Mouse (Mus musculus) forebrain, embryonic 11.5 days (tissue): ENCODE measurements around the gene Phf10. TPM values are rescaled to one million over a fixed set of nuclear protein-coding genes. Genes with fewer than 3 reads are reported as not detected.
"Not testable (repeated sequence)": the region's sequence is repeated elsewhere in the genome, so short reads cannot be mapped to it uniquely, and the experiment has no call there.

Experiments
- ATAC-seq: fragments of 200-750 bp; cut with Nextera tagmentation; replicated peaks from 2 replicates; pipeline ENCODE4 v1.8.0; 2017; ENCODE audit warnings: moderate TSS enrichment; ENCODE audit not compliant: low FRiP score
- DNase-seq: peaks from one replicate; pipeline ENCODE4 v3.0.0-alpha.2; 2017; ENCODE audit warnings: low spot score
- H3K27ac ChIP-seq: fragments of 300-500 bp; sonication (generic); 2 replicates; pipeline ENCODE4 v1.5.1; 2014; ENCODE audit warnings: low read depth, low read length
- H3K27me3 ChIP-seq: fragments of 300-500 bp; sonication (generic); 2 replicates; pipeline ENCODE4 v1.6.1; 2014; ENCODE audit warnings: mild to moderate bottlenecking, low read length, mixed read lengths; ENCODE audit not compliant: control insufficient read depth, insufficient read depth
- H3K36me3 ChIP-seq: fragments of 300-500 bp; sonication (generic); 2 replicates; pipeline ENCODE4 v1.6.1; 2014; ENCODE audit warnings: mild to moderate bottlenecking, low read length, moderate library complexity, mixed read lengths; ENCODE audit not compliant: control insufficient read depth, insufficient read depth
- H3K4me1 ChIP-seq: fragments of 300-500 bp; sonication (generic); replicated peaks from 2 replicates; pipeline ENCODE4 v1.6.1; 2014; ENCODE audit warnings: low read length, mixed read lengths; ENCODE audit not compliant: control insufficient read depth, insufficient read depth
- H3K4me2 ChIP-seq: fragments of 300-500 bp; sonication (generic); 2 replicates; pipeline ENCODE4 v1.6.1; 2014; ENCODE audit warnings: low read depth, mild to moderate bottlenecking, low read length, moderate library complexity, mixed read lengths; ENCODE audit not compliant: severe bottlenecking
- H3K4me3 ChIP-seq: fragments of 300-500 bp; sonication (generic); 2 replicates; pipeline ENCODE4 v1.5.1; 2014; ENCODE audit warnings: low read depth, low read length
- H3K9ac ChIP-seq: fragments of 300-500 bp; sonication (generic); 2 replicates; pipeline ENCODE4 v1.6.1; 2014; ENCODE audit warnings: low read length
- H3K9me3 ChIP-seq: fragments of 300-500 bp; sonication (generic); 2 replicates; pipeline ENCODE4 v1.6.1; 2016; ENCODE audit warnings: low read length, mixed read lengths; ENCODE audit not compliant: control insufficient read depth
- WGBS: fragments of 180-500 bp; shearing (Covaris S2); extraction: QIAGEN DNeasy Blood & Tissue Kit; methylation state at CpG from one replicate; pipeline ENCODE4 v1.1.7; 2014; 5-methylcytosine and 5-hydroxymethylcytosine counted together
- polyA plus RNA-seq: library from polyadenylated mRNA; unstranded; fragments of >200 nt; fragmentation: Nextera tagmentation; extraction: Ambion mirVana; gene quantifications from 2 replicates; pipeline ENCODE4 v1.2.1, GENCODE M21; 2014

The Phf10 gene
- polyA plus RNA-seq, 1 experiment from 2014 or later: 33.2 TPM

GRCm38 (mm10) chr17:14949161-14949827 lies 11.8 kb downstream of the Phf10 start:
- H3K36me3 ChIP-seq: peaks cover 5% of the 10 kb centered on the region; the same call in 1 of the 2 replicates

DNA sequence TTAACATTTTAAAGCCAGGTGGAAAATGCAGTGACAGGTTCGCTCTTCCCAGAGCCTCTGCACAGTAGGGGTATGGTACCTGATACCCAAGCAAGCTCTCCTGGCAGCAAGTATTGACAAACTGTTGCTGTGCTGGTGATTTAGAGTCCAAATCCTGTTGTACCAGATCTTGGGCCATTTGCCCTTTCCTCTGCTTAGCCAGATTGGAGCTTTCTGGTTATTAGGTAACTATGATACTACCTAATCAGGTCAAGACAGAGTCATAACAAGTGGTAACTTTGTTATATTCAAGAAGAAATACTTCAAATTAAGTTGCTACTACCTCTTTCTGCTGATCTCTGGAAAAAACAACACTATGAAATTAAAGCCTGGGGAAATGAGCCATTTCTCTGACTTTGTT lies 16.5 kb downstream of the Phf10 start:
- ATAC-seq: no peak
- Histone ChIP-seq H3K4me3 (no peak overlapping the region), H3K36me3 (peaks cover 2% of the 10 kb centered on the region; the same call in 1 of the 2 replicates)

More at GRCm38 (mm10) chr17:14949161-14949827, 11.8 kb downstream of the Phf10 start:
- Histone ChIP-seq H3K27ac (no peak overlapping the region), H3K4me1 (no peaks in the 10 kb centered on the region), H3K9ac (no peak overlapping the region), H3K4me2 (no peak overlapping the region), H3K27me3 (no peaks in the 10 kb centered on the region), H3K4me3 (no peak overlapping the region), H3K9me3 (no peaks in the 10 kb centered on the region)
- DNase-seq (no peak), ATAC-seq (no peak)
- 88% methylated on average over 7 of the region's 7 CpGs for WGBS

GRCm38 (mm10) chr17:14943729-14944059 lies 17.4 kb downstream of the Phf10 start:
- Histone ChIP-seq H3K4me2 (peak overlapping the region; percentile 96), H3K9ac (peak overlapping the region; percentile 70), H3K4me1 (peaks cover 7% of the 10 kb centered on the region; the same call in 1 of the 2 replicates), H3K27me3 (no peaks in the 10 kb centered on the region), H3K4me3 (peak overlapping the region; percentile 66), H3K36me3 (peaks cover 2% of the 10 kb centered on the region; the same call in 1 of the 2 replicates), H3K9me3 (no peaks in the 10 kb centered on the region), H3K27ac (no peak overlapping the region)
- DNase-seq: peak; percentile 57
- 24% methylated on average over 16 of the region's 16 CpGs for WGBS
- no peak for ATAC-seq

More for the DNA sequence above, 16.5 kb downstream of the Phf10 start:
- 92% methylated on average over 1 of the region's 1 CpGs for WGBS
- no peaks in the 10 kb centered on the region for H3K27me3 ChIP-seq
- H3K27ac ChIP-seq: no peak overlapping the region
- no peaks in the 10 kb centered on the region for H3K9me3 ChIP-seq
- no peak overlapping the region for H3K4me2 ChIP-seq
- DNase-seq: no peak
- no peak overlapping the region for H3K9ac ChIP-seq
- peaks cover 7% of the 10 kb centered on the region; the same call in 1 of the 2 replicates for H3K4me1 ChIP-seq

DNA sequence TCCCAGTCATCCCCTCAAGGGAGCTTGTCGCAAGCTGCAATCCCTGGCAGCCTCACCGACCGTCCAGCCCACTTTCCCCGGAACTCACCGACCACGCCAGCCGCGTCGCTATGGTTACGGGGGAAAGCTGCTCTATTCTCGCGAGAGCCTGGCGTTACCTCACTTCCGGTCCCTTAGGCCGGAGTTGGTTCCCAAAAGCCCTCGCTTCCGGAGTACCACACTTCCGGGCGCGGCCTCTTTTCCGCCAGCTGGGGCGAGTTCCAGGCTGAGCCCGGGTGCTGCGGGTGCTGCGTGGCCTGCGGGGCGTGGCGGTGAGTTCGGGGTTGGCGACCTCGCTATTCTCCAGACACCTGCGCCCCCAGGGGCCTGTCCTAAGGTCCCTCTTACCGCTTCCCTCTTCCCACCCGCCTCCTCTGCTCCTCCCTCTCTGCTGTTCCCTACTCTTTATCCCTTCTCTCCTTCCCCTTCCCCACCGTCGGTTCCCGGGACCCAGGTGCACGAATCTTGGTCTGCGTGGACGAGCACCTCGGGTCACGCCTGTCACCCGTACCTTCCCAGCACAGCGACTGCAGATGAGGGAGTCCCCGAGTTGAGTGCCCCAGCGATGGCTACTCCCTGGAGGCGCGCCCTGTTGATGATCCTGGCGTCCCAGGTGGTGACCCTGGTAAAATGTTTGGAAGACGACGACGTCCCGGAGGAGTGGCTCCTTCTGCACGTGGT lies 17.9 kb downstream of the Phf10 start, which contains the start of the genes Wdr27 and 1600012H06Rik:
Gene Wdr27 (minus strand): TSS at position 150 of the 720 bp plus-strand sequence.
Gene 1600012H06Rik (plus strand): TSS at position 176 of the 720 bp plus-strand sequence.
- DNase-seq (peak; percentile 99), ATAC-seq (peak; percentile 98)
- Histone ChIP-seq H3K4me1 (peaks cover 7% of the 10 kb centered on the region; the same call in 1 of the 2 replicates), H3K36me3 (peaks cover 2% of the 10 kb centered on the region; the same call in 1 of the 2 replicates), H3K9ac (peak within 1 kb of the TSS; percentile 70), H3K27ac (0 out of 2 replicates have a peak within 1 kb of the TSS, but pooled peaks have one; percentile 25), H3K4me2 (peak within 1 kb of the TSS; percentile 96), H3K9me3 (no peaks in the 10 kb centered on the region), H3K27me3 (no peaks in the 10 kb centered on the region), H3K4me3 (peak within 1 kb of the TSS; percentile 66)
- WGBS: under 1% methylated on average over 54 of the region's 54 CpGs

GRCm38 (mm10) chr17:14942181-14942580 lies 18.9 kb downstream of the Phf10 start:
- H3K4me2 ChIP-seq: peak overlapping the region; percentile 96
- H3K36me3 ChIP-seq, H3K4me1 ChIP-seq, H3K9me3 ChIP-seq, ATAC-seq, DNase-seq, H3K27ac ChIP-seq, H3K27me3 ChIP-seq: not testable (repeated sequence)
- peak overlapping the region; percentile 66 for H3K4me3 ChIP-seq
- 69% methylated on average over 6 of the region's 6 CpGs for WGBS
- peak overlapping the region; percentile 61; the same call in 1 of the 2 replicates for H3K9ac ChIP-seq

DNA sequence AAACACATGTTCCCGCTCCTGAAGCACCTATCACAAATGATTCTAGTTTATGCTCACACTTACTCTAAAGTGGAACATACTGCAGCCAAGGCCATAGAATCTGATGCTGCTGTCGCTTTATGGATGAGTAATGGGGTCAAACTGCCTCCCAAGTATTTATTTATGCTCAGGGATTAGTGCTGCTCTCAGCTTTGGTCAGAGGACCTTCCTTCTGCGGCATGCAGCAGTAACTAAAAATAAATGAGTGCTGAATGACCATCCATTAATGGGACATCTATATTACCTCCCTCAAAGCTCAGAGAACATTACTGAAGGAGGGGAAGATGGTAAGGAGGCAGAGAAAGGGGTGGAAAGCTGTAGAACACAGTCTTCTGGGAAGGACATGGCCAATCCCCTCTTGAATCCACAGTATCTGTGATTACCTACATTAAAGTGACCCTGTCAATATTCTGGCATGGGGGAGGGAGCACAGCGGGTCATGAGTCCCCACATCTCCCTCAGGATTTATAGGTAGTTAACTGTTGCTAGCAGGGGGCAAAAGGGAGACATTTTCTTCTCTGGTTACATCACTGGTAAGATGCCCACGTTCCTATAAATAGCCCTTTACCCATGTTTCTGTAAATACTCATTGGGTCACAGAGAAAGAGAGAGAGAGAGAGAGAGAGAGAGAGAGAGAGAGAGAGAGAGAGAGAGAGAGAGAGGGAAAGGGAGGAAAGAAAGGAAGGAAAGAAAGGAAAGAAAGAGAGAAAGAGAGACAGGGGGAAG lies 25.1 kb downstream of the Phf10 start:
- H3K36me3 ChIP-seq: no peaks in the 10 kb centered on the region
- DNase-seq (no peak), ATAC-seq (no peak)
- H3K4me1 ChIP-seq: no peaks in the 10 kb centered on the region
- no peaks in the 10 kb centered on the region for H3K9me3 ChIP-seq
- WGBS: 75% methylated on average over 5 of the region's 5 CpGs
- H3K27me3 ChIP-seq: no peaks in the 10 kb centered on the region
- no peak overlapping the region for H3K27ac ChIP-seq
- H3K4me2 ChIP-seq: no peak overlapping the region
- no peak overlapping the region for H3K4me3 ChIP-seq
- no peak overlapping the region for H3K9ac ChIP-seq

GRCm38 (mm10) chr17:14935280-14935679 lies 25.8 kb downstream of the Phf10 start:
- not testable (repeated sequence) for H3K27me3 ChIP-seq, DNase-seq, H3K36me3 ChIP-seq, H3K4me1 ChIP-seq, H3K4me3 ChIP-seq, ATAC-seq, H3K27ac ChIP-seq, H3K4me2 ChIP-seq, H3K9me3 ChIP-seq, H3K9ac ChIP-seq
- WGBS: 84% methylated on average over 14 of the region's 14 CpGs

DNA sequence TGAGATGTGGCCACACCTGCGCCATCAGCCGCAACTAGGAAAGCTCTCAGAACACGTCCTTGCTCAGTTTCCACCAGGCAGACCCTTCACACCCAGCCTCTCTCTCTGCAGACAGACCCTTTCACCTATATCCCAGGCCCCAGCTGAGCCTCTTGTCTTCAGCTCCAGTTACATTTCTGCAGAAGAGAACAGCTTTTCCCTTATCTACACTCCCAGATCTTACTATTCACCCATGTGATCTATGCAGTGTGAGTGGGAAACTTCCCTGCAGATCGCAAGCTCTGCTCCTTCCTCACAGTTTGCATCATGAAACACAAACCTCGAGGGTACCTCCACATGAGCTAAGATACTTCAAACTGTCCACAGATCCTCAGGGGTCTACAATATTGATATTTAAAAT lies 29.6 kb downstream of the Phf10 start:
- H3K4me2 ChIP-seq: no peak overlapping the region
- H3K36me3 ChIP-seq: no peaks in the 10 kb centered on the region
- no peaks in the 10 kb centered on the region for H3K9me3 ChIP-seq
- ATAC-seq: no peak
- no peaks in the 10 kb centered on the region for H3K4me1 ChIP-seq
- DNase-seq: no peak
- 92% methylated on average over 5 of the region's 5 CpGs for WGBS
- H3K9ac ChIP-seq: no peak overlapping the region
- H3K27me3 ChIP-seq: no peaks in the 10 kb centered on the region
- no peak overlapping the region for H3K4me3 ChIP-seq
- no peak overlapping the region for H3K27ac ChIP-seq
